ENCODE assay signal across 2 mouse cellular contexts in genomic region chr17:6614316-6614715, GRCm38 (mm10). TPM values are rescaled to one million over a fixed set of nuclear protein-coding genes. Genes with fewer than 3 reads are reported as not detected.
"Had no signal": no experiment of that assay in that cellular context is flagged by ENCODE, and none has a peak within 500 bp of the region (broad histone marks: within the 10 kb centered on the region; RNA-seq: fewer than 3 reads in every experiment).

No protein-coding gene starts in this region.

RNA-seq across cellular contexts. Expression of gene Sytl3, which starts 44.6 kb away (rescaled TPM):
- polyA plus RNA-seq: heart, embryonic 12.5 days; heart, embryonic 13.5 days had no signal
